10 mouse cellular contexts compared by ENCODE assay signal in genomic region chr3:57335080-57335815, GRCm38 (mm10). TPM values are rescaled to one million over a fixed set of nuclear protein-coding genes. Genes with fewer than 3 reads are reported as not detected.
A peak's percentile ranks its signal among the peaks of the same experiment; 100 is the strongest.
DNase-seq lines count a peak whose midpoint lies in the region; ATAC-seq lines count a peak whose summit lies in the region.
"Had no signal": no experiment of that assay in that cellular context is flagged by ENCODE, and none has a peak within 500 bp of the region (broad histone marks: within the 10 kb centered on the region; RNA-seq: fewer than 3 reads in every experiment).

No protein-coding gene starts in this region.

- peak; percentile 16 for DNase-seq in adrenal gland, adult 2 months
- DNase-seq in adrenal gland, postnatal 25 days, result no peak
- peak; percentile 75 for DNase-seq in adipocyte (ENCODE audit: low spot score)
- DNase-seq in kidney, postnatal 25 days, result peak; percentile 49 to 70
- no peak for DNase-seq in forebrain, embryonic 14.5 days (ENCODE audit: low spot score)
- DNase-seq in ovary, adult 18-20 months (ENCODE audit: low spot score), result no peak
- no peak for DNase-seq in right cerebral cortex, adult 2 months (ENCODE audit: low spot score in 2 of 2)
- DNase-seq: cerebellum, adult 2 months had no signal

- H3K4me1 ChIP-seq in heart, embryonic 16.5 days (ENCODE audit: control insufficient read depth, insufficient read depth, low read length), result no peaks in the 10 kb centered on the region
- H3K4me1 ChIP-seq in forebrain, embryonic 14.5 days (ENCODE audit: control insufficient read depth, insufficient read depth, low read length), result no peaks in the 10 kb centered on the region
- H3K4me1 ChIP-seq: forebrain, embryonic 13.5 days had no signal

- H3K9me3 ChIP-seq in heart, embryonic 16.5 days (replicated peaks; ENCODE audit: control insufficient read depth, low read length), result no peaks in the 10 kb centered on the region
- H3K9me3 ChIP-seq in forebrain, embryonic 14.5 days (replicated peaks; ENCODE audit: control insufficient read depth, low read length), result no peaks in the 10 kb centered on the region
- H3K9me3 ChIP-seq: forebrain, embryonic 13.5 days had no signal

- ATAC-seq in heart, embryonic 16.5 days (replicated peaks; ENCODE audit: extremely low read depth, insufficient read depth, low FRiP score), result peak; percentile 70
- ATAC-seq in forebrain, embryonic 14.5 days, result no peak
- ATAC-seq: forebrain, embryonic 13.5 days had no signal

- no peaks in the 10 kb centered on the region for H3K27me3 ChIP-seq in heart, embryonic 16.5 days (ENCODE audit: control insufficient read depth, insufficient read depth, low read length)
- no peaks in the 10 kb centered on the region for H3K27me3 ChIP-seq in forebrain, embryonic 14.5 days (replicated peaks; ENCODE audit: control insufficient read depth, insufficient read depth, low read length)
- H3K27me3 ChIP-seq: forebrain, embryonic 13.5 days had no signal

- no peaks in the 10 kb centered on the region for H3K36me3 ChIP-seq in heart, embryonic 16.5 days (ENCODE audit: control insufficient read depth, insufficient read depth)
- H3K36me3 ChIP-seq in forebrain, embryonic 14.5 days (ENCODE audit: control insufficient read depth, insufficient read depth, low read length), result no peaks in the 10 kb centered on the region

- H3K4me3 ChIP-seq in heart, embryonic 16.5 days (ENCODE audit: low read length), result no peak overlapping the region
- no peak overlapping the region for H3K4me3 ChIP-seq in forebrain, embryonic 14.5 days (ENCODE audit: low read depth, low read length)
- H3K4me3 ChIP-seq: forebrain, embryonic 13.5 days had no signal

- peak overlapping the region; percentile 80 for H3K27ac ChIP-seq in heart, embryonic 16.5 days (ENCODE audit: low read length)
- no peak overlapping the region for H3K27ac ChIP-seq in forebrain, embryonic 14.5 days (ENCODE audit: low read depth, low read length)
- H3K27ac ChIP-seq: forebrain, embryonic 13.5 days had no signal

- H3K9ac ChIP-seq in heart, embryonic 16.5 days (ENCODE audit: low read length), result no peak overlapping the region
- no peak overlapping the region for H3K9ac ChIP-seq in forebrain, embryonic 14.5 days (ENCODE audit: low read length)
- H3K9ac ChIP-seq: forebrain, embryonic 13.5 days had no signal

- 62% methylated on average over 3 of the region's 3 CpGs for WGBS in heart, embryonic 16.5 days
- 73% methylated on average over 3 of the region's 3 CpGs for WGBS in forebrain, embryonic 14.5 days

- H3K4me2 ChIP-seq in heart, embryonic 16.5 days (ENCODE audit: low read depth, low read length), result no peak overlapping the region
- no peak overlapping the region for H3K4me2 ChIP-seq in forebrain, embryonic 14.5 days (ENCODE audit: low read length)
- H3K4me2 ChIP-seq: forebrain, embryonic 13.5 days had no signal

RNA-seq across cellular contexts. Expression of gene Tm4sf1, which starts 33.5 kb away (rescaled TPM):
- 10 to 100 TPM; 30.4 to 73.2 TPM for total RNA-seq in adrenal gland, adult 2 months (2021)
- polyA plus RNA-seq in adrenal gland, adult 2 months (2012; rRNA removed), result 7.3 and 8.7 TPM in 2 replicates
- 32.1 and 44.9 TPM in 2 replicates for total RNA-seq in adrenal gland, postnatal 25 days (2021)
- 272 and 299 TPM in 2 replicates for polyA plus RNA-seq in heart, embryonic 16.5 days (2015; fragmentation: Nextera tagmentation; extraction: Ambion mirVana)
- polyA plus RNA-seq in forebrain, embryonic 14.5 days (2014; fragmentation: Nextera tagmentation; extraction: Ambion mirVana), result 20.9 and 23.8 TPM in 2 replicates

Comparison
In these comparisons a context has a peak if more than half of its experiments do, and no peak if none do; other contexts are left out.
1. DNase-seq: peak in adrenal gland, adult 2 months (single experiment), adipocyte (single experiment) and kidney, postnatal 25 days (2 of 2); none in adrenal gland, postnatal 25 days (single experiment), forebrain, embryonic 14.5 days (single experiment), ovary, adult 18-20 months (single experiment) and right cerebral cortex, adult 2 months (0 of 2).
2. RNA of gene Tm4sf1, which starts 33.5 kb away (polyA plus RNA-seq): 272 to 299 TPM in heart, embryonic 16.5 days; 20.9 to 23.8 TPM in forebrain, embryonic 14.5 days and 7.3 to 8.7 TPM in adrenal gland, adult 2 months; every median in the first group is over 10 times any median in the second.